Mouse (Mus musculus) CD4-positive, CD25-positive, alpha-beta regulatory T cell, adult 2 months (primary cell): ENCODE results near the gene Gm10320.

Experiments used
- DNase-seq: peaks from one replicate; pipeline ENCODE4 v3.0.0-alpha.2; 2012; ENCODE audit warnings: low read depth, low spot score

Gene Gm10320

GRCm38 (mm10) chr13:98469916-98470315, 21.9 kb downstream of the Gm10320 start:
- DNase-seq, result no peak

DNA sequence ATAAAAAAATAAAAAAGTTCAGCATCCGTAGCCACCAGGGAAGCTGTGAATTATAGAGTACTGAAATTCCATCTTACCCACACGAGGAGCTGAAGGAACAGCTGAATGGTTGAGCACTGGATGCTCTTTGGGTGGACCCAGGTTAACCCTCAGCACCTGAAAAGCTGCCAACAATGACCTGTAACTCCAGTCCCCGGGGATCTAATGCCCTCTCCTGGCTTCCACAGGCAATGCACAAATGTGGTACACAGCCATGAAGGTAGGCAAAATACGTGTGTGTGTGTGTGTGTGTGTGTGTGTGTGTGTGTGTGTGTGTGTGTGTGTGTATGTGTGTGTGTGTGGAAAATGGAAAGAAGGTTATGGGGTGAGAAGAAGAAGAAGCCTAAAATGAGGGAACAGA, 30.3 kb downstream of the Gm10320 start:
- no peak for DNase-seq

DNA sequence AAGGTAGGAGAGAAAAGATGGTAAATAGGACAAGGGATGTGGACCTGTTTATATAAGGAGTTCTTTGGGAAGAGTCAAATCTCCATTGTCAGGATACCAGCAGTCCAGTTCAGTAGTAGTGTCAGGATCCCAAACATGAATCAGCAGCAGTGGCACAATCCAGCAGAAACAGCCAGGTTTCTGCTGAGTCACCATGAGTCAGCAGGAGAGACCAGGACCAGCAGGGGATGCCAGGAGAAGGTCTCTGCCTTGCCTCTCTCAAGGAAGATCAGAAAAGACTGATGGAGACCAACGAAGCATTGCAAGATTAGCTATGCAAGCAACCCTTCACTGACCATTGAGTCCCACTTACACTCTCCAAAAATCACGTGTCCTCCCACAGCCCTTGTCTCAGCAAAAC, 35.4 kb downstream of the Gm10320 start:
- DNase-seq, result no peak

GRCm38 (mm10) chr13:98455646-98456045, 36.2 kb downstream of the Gm10320 start:
- DNase-seq, result no peak

DNA sequence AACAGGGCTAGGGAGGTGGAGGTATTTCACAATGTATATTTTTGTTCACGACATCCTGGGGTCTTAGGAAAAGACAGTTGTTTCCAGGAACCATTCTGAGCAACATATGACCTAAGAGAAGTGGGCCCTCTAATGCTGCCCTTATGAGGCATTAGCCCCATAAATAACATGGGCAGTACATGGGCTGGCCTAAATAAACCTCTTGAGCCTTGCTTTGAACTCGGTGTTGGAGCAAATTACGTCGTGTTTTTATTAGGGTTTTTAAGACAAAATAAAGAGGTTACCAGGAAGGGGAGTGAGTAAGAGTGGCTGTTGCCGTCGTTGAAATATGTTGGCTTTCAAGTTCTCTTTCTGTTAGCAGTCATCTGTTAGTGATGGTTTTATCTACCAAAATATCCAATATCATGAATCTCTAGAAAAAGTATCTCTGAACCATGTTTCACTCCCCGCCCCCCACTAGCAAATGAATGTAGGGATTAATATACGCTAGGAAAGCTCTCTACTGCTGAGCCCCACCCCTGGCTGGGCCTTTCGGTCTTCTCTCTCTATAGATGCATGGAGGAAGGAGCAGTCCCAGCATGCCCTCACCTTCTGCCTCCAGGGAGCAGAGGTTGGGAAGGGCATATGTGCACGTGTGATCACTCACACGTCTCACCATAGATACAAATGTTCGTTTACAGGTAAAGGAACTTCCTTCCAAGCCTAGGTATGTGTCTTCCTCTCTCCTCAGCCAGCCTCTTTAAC, 37.4 kb downstream of the Gm10320 start:
- DNase-seq, result no peak

GRCm38 (mm10) chr13:98453146-98453545, 38.7 kb downstream of the Gm10320 start:
- no peak for DNase-seq

DNA sequence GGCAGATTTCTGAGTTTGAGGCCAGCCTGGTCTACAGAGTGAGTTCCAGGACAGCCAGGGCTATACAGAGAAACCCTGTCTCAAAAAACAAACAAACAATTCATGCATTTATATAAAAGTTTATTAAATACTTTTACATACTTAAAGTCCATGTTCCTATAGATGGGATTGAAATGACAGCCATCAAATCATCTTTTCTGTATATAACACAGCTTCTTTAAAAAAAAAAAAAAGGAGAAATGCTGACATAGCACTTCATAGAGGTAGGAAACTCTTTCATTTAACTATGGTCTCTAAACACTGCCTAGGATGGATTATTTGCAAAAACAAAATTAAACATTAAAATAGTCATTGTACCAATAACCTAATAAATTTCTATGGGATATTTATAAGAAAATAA, 43.1 kb downstream of the Gm10320 start:
- DNase-seq, result no peak

DNA sequence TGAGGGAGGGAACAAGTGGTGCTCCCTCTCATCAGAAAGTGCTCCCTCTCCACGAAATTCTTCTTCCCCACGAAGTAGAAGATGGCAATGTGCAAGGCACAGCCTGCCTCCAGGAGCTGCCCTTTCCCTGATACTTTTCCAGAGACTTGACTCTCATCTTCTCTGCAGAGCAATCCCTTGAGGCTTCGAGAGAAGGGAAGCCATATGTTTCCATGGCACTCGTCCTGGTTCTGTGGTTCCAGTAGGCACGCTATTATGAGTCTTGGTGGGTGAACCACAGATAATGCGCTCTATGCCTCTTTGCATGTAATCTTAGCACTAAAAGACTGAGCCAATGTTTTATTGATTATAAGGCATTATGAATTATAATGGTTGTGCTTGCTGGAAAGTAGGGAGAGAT, 44.1 kb downstream of the Gm10320 start:
- DNase-seq, result no peak

GRCm38 (mm10) chr13:98445391-98446125, 46.2 kb downstream of the Gm10320 start:
- no peak for DNase-seq

DNA sequence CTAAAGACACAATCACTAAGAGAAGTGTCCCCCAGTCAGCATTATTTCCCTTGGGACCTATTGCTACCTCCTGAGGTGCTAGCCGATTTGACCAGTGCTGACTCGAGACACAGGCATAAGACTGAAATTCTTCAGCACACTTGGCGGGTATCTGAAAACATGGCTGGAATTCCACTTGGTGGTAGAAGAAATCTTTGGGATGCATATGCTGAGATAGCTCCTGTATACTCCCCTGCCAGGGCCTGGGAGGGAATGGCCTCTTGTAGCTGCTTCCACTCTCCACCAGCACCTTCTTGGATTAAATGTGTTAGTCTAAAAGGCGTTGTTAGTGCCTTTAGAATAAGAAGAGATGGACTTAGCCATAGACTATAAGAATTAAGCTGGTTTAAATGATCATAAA, 50.8 kb downstream of the Gm10320 start:
- DNase-seq, result no peak

GRCm38 (mm10) chr13:98440293-98440952, 51.4 kb downstream of the Gm10320 start:
- no peak for DNase-seq
